Mouse (Mus musculus) megakaryocyte, adult 5-6 weeks (primary cell): ENCODE measurements around the gene Pvalb. TPM values are rescaled to one million over a fixed set of nuclear protein-coding genes. Genes with fewer than 3 reads are reported as not detected.
A peak's percentile ranks its signal among the peaks of the same experiment; 100 is the strongest.

Source experiments
- ATAC-seq: 2 replicates; pipeline ENCODE4 v1.8.0; 2016; ENCODE audit warnings: mild to moderate bottlenecking, inconsistent platforms; ENCODE audit not compliant: poor library complexity, severe bottlenecking
- total RNA-seq, 2 experiments: library from RNA; stranded (forward) in 1 of 2; stranded (reverse) in 1 of 2; fragments of 153-499, 151-499 nt in 1 of 2; fragments of 221-1000, 200-1000 nt in 1 of 2; gene quantifications; 2 replicates each; pipeline versions ENCODE4 v1.2.3 to v1.2.4; 2015 to 2017

Gene Pvalb
- total RNA-seq, 2 experiments from 2014 or later = not detected

GRCm38 (mm10) chr15:78204053-78204847, 1.9 kb downstream of the Pvalb start:
- no peak for ATAC-seq

DNA sequence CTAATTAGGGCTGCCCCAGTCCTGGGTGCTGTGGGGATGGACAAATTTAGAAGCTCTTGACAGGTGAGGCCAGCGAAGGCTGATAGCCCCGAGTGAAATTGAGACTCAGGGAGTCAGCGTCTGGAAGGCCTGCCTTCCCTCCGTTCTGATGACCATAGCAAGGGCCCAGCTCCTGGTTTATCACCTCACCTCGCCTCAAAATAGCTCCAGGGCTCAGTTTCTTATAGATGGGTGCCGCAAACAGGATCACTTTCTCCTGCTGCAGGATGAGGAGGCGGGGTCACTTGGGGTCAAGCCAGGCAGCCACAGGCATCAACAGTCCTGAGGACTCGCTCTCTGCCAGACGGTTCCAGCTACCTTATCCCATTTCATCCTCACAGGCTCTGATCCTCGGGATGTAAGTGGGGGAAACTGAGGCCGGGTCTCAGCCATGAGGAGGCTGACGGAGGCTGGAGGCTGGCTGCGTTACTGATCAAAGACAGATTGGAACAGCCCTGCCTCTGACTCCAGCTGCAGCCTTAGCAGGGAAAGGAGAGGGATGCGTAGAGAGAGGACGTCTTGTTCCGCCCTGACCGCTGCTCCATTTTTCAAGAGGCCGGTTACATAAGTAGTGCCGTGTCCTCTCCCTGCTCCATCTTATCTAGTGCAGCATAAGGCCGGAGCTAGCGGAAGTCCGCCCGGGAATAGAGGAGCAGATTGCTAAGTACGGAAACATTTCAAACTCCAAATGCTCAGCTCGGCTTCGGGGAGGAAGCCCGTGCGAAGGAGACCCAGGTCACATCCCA, 10.9 kb downstream of the Pvalb start:
- ATAC-seq = no peak

- no peak for ATAC-seq
These were observed 11.9 kb downstream of the Pvalb start for GRCm38 (mm10) chr15:78194320-78194719.

- no peak for ATAC-seq
These were observed 16.6 kb downstream of the Pvalb start for GRCm38 (mm10) chr15:78189636-78190035.

DNA sequence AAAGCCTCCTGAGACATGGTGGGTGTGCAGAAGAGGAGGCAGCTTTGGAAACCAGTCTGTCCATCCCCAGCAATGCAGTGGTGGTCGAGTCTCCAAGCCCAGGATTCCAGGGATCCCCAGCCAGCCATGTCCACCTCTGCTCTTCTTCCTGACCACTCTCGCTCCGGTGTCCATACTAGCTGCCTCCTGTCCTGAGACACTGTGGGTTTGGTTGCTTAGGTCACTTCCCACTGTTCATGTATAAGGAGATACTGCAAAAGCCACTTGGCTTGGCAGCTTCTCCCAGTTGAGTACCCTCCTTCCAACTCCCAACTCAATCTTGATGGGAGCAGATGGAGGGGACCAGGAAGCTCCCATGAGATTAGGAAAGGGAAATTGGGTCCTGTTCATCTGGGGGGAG, 17.7 kb downstream of the Pvalb start:
- no peak for ATAC-seq

DNA sequence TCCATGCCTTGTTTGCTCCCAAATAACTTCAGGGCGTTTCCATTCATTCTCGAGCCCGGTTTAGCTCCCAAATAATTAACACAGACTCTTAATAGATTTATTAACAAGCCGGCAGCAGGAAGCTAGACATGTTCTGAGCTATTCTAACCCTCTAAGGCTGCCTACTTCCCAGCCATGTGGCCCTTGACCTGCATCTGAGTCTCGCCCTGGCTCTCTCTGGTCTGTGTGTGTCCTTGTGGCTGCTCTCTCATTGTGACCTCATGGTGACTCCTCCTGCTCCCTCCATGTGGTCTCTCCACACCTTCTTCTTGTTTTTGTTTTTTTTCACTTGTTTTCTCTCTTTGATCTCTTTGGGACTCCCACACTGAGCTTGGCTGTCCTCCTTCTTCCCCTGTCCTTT, 19.3 kb downstream of the Pvalb start:
- no peak for ATAC-seq

- no peak for ATAC-seq
These were observed 20.6 kb downstream of the Pvalb start for GRCm38 (mm10) chr15:78185609-78186008.

- peak; percentile 85 for ATAC-seq
These were observed 21.3 kb downstream of the Pvalb start for GRCm38 (mm10) chr15:78184855-78185254.

GRCm38 (mm10) chr15:78181701-78182405, 24.3 kb downstream of the Pvalb start:
- no peak for ATAC-seq

GRCm38 (mm10) chr15:78179775-78180174, 26.4 kb downstream of the Pvalb start:
- no peak for ATAC-seq

GRCm38 (mm10) chr15:78178397-78178796, 27.8 kb downstream of the Pvalb start:
- peak; percentile 40; the same call in 1 of the 2 replicates for ATAC-seq

GRCm38 (mm10) chr15:78177257-78177656, 28.9 kb downstream of the Pvalb start:
- ATAC-seq = no peak

- ATAC-seq = no peak
These were observed 31.3 kb downstream of the Pvalb start for GRCm38 (mm10) chr15:78174887-78175245.

DNA sequence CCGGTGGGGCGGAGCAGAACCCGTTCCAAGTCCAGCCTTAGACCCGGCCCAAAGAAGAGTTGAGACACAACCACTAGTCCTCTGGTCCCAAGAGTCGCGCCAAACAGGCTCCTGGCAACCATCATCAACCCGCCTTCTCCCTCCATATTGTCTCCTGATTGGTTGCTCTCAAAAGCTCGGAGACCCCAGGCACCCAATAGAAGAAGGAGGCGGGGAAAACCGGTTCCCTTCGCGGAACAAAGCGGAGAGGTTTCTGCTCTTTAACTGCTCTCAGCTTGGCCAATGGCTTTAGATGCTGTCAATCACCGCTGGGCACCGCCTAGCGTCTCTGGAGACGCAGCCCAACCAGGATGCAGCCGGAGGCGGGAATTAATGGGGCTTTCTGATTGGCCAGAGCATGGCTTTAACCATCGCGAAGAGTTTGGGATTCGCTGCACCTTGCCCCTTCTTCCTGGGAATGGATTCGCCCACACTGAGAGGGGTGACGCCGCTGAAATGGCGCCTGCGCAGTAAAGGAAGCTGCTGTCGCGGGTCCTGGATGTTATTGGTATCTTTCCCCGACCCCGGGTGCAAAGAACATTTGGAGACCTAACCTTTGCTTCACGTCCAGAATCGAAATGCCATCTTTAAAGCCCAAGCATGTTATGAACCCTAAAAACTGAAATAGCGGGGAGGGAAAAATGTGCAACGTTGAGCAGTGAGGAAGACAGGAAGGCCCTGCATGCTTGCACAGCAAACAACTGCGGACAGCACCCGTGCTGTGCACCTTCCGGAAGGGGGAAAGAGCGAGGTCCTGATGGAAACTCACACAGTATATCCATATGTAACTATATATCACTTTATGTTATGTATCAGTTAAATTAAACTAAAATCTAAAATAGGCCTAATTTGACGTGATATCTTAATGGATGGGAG, 32.0 kb downstream of the Pvalb start, which contains the start of gene Ift27:
Gene Ift27, minus strand, starts transcription at position 136 of the 915 bp plus-strand sequence.
- peak; percentile 93 for ATAC-seq

DNA sequence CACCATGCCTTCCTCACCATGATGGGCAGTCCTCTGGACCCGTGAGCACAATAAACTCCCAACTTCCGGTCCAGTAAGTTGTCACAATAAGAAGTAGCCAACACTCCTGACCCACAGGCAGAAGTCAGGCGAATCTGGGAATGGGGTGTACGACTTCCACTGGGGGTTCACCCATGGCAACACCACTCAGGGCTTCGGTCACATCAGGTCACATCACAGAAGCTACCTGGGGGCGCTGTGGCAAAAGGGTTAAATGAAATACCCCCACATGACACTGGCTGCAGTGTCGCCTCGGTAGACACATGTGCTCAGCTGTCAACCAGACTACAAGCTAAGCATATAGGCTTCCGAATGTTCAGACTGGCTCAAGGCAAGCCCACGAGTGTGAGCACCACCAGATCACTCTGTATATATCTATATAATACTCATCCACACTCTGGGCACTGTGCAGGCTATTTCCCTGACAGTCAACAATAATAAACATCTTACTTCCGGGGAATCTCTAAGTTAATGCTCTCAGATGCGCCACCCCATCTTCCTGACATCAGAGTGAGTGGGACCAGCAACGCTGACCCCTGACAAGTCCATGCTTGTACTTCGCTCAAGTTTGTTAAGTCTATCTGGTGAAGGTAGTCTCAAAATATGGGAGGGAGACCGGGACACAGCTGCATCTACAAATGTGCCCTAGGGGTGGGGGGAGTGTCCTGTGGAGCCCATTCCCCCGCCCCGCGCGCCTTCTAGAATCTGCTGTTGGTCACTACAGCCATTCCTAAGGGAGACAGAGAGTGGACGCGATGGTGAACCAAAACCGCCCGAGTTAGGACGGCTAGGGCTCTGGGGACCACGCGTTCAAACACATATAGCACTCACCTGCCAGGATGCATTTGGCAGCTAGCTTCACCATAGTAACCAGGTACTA, 33.0 kb downstream of the Pvalb start:
- ATAC-seq = no peak

- no peak for ATAC-seq
These were observed 33.8 kb downstream of the Pvalb start for GRCm38 (mm10) chr15:78172256-78172898.

DNA sequence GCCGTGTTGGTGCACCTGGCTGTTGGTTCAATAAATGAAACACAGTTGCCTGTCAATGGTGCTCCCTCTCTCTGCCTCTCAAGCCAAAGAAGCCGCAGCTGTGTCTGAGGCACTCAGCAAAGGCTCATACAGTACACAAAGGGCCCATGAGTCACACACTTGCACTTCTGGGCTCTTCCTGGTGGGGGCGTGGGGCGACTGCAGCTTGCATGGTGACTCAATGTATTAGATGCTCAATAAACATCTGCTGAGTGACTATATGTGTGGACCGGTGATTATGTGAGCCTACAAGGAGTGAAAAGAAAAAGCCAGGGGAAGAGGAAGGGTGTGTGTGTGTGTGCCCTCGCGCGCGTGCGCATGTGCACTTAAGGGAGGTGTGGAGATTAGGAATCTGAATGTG, 34.5 kb downstream of the Pvalb start:
- ATAC-seq = no peak

DNA sequence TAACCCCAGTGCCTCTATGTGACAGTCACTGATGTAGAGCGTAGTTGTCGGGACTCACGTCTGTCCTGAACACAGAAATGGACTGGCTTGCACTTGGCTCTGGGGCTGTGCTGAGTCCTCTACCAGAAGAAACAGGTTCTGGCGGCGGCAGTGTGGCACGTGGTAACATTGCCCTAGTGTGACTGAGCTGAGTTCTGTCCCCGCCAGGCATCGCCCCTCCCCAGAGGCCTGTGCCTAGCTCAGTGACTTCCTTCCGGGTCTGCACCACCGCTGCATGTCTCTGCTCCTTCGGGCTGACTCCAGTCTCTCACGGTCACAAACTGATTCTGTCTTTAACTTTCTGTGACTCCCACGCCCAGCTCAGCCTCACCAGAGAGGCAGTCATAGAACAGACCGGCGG, 35.5 kb downstream of the Pvalb start:
- no peak for ATAC-seq

DNA sequence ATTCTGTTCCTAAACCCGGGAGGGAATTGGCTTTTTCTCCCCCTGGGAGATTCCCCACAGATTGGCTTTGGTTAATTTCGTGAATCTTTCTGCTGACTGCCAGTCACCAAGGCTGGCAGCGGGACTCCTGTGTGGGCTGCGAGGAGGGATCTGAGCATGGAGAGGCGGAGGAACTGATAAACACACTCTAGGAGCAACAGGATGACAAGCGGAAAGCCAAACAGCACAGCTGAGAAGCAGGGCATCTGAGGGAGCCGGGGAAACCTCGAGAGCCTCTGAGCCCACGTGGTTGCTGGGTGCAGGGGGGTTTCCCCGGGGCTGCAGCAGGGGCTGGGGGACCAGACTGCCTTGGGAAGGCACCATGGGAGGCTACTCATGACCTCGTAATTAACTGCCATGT, 36.6 kb downstream of the Pvalb start:
- ATAC-seq = no peak
